Mouse (Mus musculus): ENCODE data around the gene Cxxc4.

Gene Cxxc4

GRCm38 (mm10) chr3:134243850-134244247 lies 7.6 kb downstream of the Cxxc4 start:
- no peak for DNase-seq (ENCODE audit: low spot score in 2 of 2)

- DNase-seq (ENCODE audit: low spot score in 2 of 2): no peak
Observed at GRCm38 (mm10) chr3:134254221-134254620, 17.9 kb downstream of the Cxxc4 start.

- no peak for DNase-seq (ENCODE audit: low spot score in 2 of 2)
Observed at GRCm38 (mm10) chr3:134258715-134259114, 22.4 kb downstream of the Cxxc4 start.

- no peak for DNase-seq (ENCODE audit: low spot score in 2 of 2)
Observed at GRCm38 (mm10) chr3:134259300-134259699, 23.0 kb downstream of the Cxxc4 start.

DNA sequence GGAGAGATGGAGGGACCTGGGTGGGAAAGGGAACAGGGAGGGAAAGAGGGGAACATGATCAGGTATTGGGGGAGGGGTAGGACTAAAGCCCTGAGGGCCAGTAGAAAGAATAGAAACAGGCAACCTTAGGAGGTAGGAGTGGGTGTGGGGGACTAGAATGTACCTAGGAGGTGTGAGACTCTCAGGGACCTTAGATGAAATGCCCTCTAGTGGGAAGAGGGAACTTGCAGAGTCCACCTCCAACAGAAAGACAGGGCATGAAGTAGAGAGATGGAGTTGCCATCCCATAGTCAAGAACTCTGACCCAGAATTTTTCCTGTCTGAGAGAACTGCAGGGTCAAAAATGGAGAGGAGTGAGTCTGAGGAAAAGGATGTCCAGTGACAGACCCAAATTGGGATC lies 43.4 kb downstream of the Cxxc4 start:
- no peak for DNase-seq (ENCODE audit: low spot score in 2 of 2)

DNA sequence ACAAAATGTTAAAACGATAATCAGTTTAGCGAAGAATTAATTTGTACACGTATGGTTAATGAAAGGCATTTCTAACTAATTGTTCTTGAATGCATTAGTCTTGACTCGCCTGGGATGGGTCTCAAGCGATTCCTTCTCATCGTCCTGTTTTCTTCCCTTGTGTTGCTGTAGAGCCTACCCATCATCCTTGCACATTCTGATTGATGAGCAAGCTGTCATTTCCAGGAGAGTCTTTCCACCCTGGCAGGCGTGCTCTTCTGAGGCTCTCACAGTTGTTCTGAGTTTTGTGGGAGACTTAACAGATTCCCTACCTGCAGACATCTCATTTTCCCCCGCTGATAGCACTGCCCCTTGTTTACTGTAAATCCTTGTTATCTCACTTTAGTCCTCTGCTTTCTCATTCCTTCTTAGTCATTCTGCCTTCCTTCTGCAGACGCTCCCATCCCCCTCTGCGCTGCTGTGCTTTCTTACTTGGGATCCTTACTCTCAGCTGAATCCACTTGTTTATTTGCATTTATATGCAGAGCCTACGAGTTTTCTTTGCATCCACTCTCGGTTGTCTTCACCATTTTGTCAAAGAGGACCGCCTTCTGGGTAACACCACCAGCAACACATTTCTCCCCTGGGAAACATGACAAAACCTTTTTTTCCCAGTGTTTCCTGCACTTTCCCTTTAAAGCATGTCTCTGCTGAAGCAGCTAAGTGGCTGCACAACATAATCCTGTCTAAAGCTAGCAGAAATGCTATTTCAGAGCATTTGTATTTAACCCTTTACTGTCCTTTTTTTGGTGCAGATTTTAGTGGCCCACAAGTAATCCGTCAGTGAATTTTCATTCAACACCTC lies 45.5 kb downstream of the Cxxc4 start:
- no peak for DNase-seq (ENCODE audit: low spot score in 2 of 2)

DNA sequence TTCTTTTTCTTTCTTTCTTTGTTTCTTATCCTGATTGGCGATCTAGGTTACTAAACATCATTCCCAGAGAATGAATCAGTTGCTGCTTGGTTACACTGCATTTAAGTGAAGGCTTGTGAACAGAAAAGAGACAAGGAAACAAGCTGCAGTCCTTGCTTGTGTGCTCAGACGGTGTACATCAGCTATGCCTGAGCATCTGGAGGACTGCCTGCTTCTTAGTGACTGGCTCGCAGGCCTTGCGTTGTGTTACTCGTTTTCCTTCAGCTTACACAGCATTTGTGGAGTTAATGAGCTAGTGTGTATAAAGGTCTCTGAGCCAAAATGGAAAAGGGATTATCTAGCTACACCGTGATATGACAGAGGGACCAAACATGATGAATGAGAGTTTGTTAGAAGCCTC lies 58.9 kb downstream of the Cxxc4 start:
- DNase-seq (ENCODE audit: low spot score in 2 of 2): no peak

- peak in 1 of 2 experiments; percentile 12 for DNase-seq (ENCODE audit: low spot score in 2 of 2)
Observed at GRCm38 (mm10) chr3:134302681-134303491, 66.6 kb downstream of the Cxxc4 start.

- no peak for DNase-seq (ENCODE audit: low spot score in 2 of 2)
Observed at GRCm38 (mm10) chr3:134303492-134303808, 67.2 kb downstream of the Cxxc4 start.

GRCm38 (mm10) chr3:134306507-134306906 lies 70.2 kb downstream of the Cxxc4 start:
- no peak for DNase-seq (ENCODE audit: low spot score in 2 of 2)

GRCm38 (mm10) chr3:134307801-134308200 lies 71.5 kb downstream of the Cxxc4 start:
- DNase-seq (ENCODE audit: low spot score in 2 of 2): no peak
